Mouse (Mus musculus): Measurements from ENCODE around the gene Zfp526.

The Zfp526 gene

GRCm38 (mm10) chr7:25238015-25238706, 16.9 kb downstream of the Zfp526 start:
- in situ Hi-C loops (cut with MboI; ENCODE audit: unreplicated experiment in 2 of 2) = loop anchor here in 1 of 2 experiments (5.0 kb wide), 2 partner anchors 39 to 51 kb away; no protein-coding TSS in a partner anchor

GRCm38 (mm10) chr7:25238829-25239623, 17.8 kb downstream of the Zfp526 start:
- in situ Hi-C loops (cut with MboI; ENCODE audit: unreplicated experiment in 2 of 2) = loop anchor here in 1 of 2 experiments (5.0 kb wide), 2 partner anchors 38 to 52 kb away; no protein-coding TSS in a partner anchor

GRCm38 (mm10) chr7:25240631-25241030, 19.4 kb downstream of the Zfp526 start:
- in situ Hi-C loops (cut with MboI; ENCODE audit: unreplicated experiment in 2 of 2) = loop anchor here (5.0 kb wide), 2 partner anchors 37 to 77 kb away; partner anchors contain the start of gene Megf8 (in 2 of the 2)

GRCm38 (mm10) chr7:25241062-25241461, 19.8 kb downstream of the Zfp526 start:
- in situ Hi-C loops (cut with MboI; ENCODE audit: unreplicated experiment in 2 of 2) = loop anchor here (5.0 kb wide), 2 partner anchors 36 to 76 kb away; partner anchors contain the start of gene Megf8 (in 2 of the 2)

GRCm38 (mm10) chr7:25243361-25243760, 22.1 kb downstream of the Zfp526 start:
- in situ Hi-C loops (cut with MboI; ENCODE audit: unreplicated experiment in 2 of 2) = loop anchor here (5.0 kb wide), 2 partner anchors 34 to 74 kb away; partner anchors contain the start of gene Megf8 (in 2 of the 2)

- in situ Hi-C loops (cut with MboI; ENCODE audit: unreplicated experiment in 2 of 2) = loop anchor here (5.0 kb wide), 2 partner anchors 33 to 73 kb away; partner anchors contain the start of gene Megf8 (in 2 of the 2)
These were observed 23.5 kb downstream of the Zfp526 start for GRCm38 (mm10) chr7:25244562-25245369.

- in situ Hi-C loops (cut with MboI; ENCODE audit: unreplicated experiment in 2 of 2) = no loop called here
These were observed 25.0 kb downstream of the Zfp526 start for GRCm38 (mm10) chr7:25246079-25246758.

GRCm38 (mm10) chr7:25246759-25247137, 25.5 kb downstream of the Zfp526 start:
- in situ Hi-C loops (cut with MboI; ENCODE audit: unreplicated experiment in 2 of 2) = no loop called here

- in situ Hi-C loops (cut with MboI; ENCODE audit: unreplicated experiment in 2 of 2) = no loop called here
These were observed 26.3 kb downstream of the Zfp526 start for GRCm38 (mm10) chr7:25247498-25247897.

GRCm38 (mm10) chr7:25248018-25248647, 26.9 kb downstream of the Zfp526 start:
- in situ Hi-C loops (cut with MboI; ENCODE audit: unreplicated experiment in 2 of 2) = no loop called here

- in situ Hi-C loops (cut with MboI; ENCODE audit: unreplicated experiment in 2 of 2) = no loop called here
These were observed 27.7 kb downstream of the Zfp526 start for GRCm38 (mm10) chr7:25248846-25249313.

- in situ Hi-C loops (cut with MboI; ENCODE audit: unreplicated experiment in 2 of 2) = no loop called here
These were observed 28.3 kb downstream of the Zfp526 start for GRCm38 (mm10) chr7:25249314-25250140.

GRCm38 (mm10) chr7:25250141-25250972, 29.1 kb downstream of the Zfp526 start, which contains the start of gene Erf:
Erf (minus strand) TSS chr7:25250761.
- in situ Hi-C loops (cut with MboI; ENCODE audit: unreplicated experiment in 2 of 2) = no loop called here

GRCm38 (mm10) chr7:25251071-25251791, 30.0 kb downstream of the Zfp526 start:
- in situ Hi-C loops (cut with MboI; ENCODE audit: unreplicated experiment in 2 of 2) = no loop called here

- in situ Hi-C loops (cut with MboI; ENCODE audit: unreplicated experiment in 2 of 2) = no loop called here
These were observed 30.6 kb downstream of the Zfp526 start for GRCm38 (mm10) chr7:25251822-25252221.

GRCm38 (mm10) chr7:25261896-25262295, 40.7 kb downstream of the Zfp526 start:
- in situ Hi-C loops (cut with MboI; ENCODE audit: unreplicated experiment in 2 of 2) = no loop called here
